Mouse (Mus musculus) cerebellum, postnatal 10 days (tissue): ENCODE data around the gene Rfx5.
A peak's percentile ranks its signal among the peaks of the same experiment; 100 is the strongest.

Experiments
- DNase-seq, 2 experiments: peaks; one replicate each; pipeline ENCODE4 v3.0.0; 2021; ENCODE audit warnings: mixed read lengths in 2 of 2

The Rfx5 gene

DNA sequence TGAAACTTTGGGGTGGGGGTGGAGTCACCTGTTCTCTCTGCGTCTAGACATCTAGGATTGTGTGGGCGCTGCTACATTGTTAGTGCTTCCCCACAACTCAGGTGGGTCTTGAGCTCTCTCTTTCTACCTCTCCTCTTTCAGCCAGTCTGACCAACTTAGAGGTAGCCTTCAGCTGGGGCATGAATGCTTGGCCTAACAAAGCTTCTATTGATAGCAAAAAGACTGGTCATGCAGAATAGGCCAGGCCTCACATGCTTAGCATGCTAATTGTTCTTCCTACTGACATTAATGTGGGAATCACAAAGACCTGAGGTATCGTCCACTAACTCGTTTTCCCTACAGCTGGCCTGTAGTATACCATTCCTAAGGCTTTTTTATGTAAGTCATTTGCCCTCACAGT, 48.7 kb downstream of the Rfx5 start:
- peak in 1 of 2 experiments; percentile 5 for DNase-seq

GRCm38 (mm10) chr3:95003273-95003672, 49.4 kb downstream of the Rfx5 start:
- no peak for DNase-seq

GRCm38 (mm10) chr3:95005651-95006050, 51.8 kb downstream of the Rfx5 start:
- DNase-seq = peak in 1 of 2 experiments; percentile 50

- DNase-seq = no peak
These were observed 53.8 kb downstream of the Rfx5 start for GRCm38 (mm10) chr3:95007706-95008105.

DNA sequence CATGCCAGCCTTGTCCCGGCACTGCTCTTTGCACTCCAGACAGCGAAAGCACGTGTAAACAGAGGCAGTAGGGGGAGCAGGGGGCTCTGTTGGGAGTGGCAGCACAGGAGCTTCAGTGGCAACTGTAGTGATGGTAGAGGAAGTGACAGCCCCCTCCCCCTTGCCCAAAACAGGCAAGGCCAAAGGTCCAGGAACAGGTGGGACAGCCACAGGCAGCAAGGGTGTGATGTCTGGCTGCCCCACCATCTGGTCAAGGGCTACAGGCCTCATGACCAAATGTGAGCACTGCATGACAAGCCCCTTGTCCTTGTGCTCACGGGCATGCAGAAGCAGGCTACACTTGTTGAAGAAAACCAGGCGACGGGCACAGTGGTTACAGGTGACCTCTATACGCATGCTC, 56.5 kb downstream of the Rfx5 start:
- DNase-seq = peak in 1 of 2 experiments; percentile 58
